Mouse (Mus musculus) urinary bladder, postnatal 36 days (tissue): Measurements from ENCODE around the gene Tgm1.

Source experiments
- DNase-seq, 2 experiments: peaks; one replicate each; pipeline ENCODE4 v3.0.0; 2022; ENCODE audit warnings: low spot score in 2 of 2, mixed read lengths in 1 of 2

Tgm1 gene

GRCm38 (mm10) chr14:55713729-55714122 lies at the start of gene Tgm1:
TSS of gene Tgm1 (minus strand) at chr14:55713926.
- DNase-seq, result peak; percentile 18 to 34

DNA sequence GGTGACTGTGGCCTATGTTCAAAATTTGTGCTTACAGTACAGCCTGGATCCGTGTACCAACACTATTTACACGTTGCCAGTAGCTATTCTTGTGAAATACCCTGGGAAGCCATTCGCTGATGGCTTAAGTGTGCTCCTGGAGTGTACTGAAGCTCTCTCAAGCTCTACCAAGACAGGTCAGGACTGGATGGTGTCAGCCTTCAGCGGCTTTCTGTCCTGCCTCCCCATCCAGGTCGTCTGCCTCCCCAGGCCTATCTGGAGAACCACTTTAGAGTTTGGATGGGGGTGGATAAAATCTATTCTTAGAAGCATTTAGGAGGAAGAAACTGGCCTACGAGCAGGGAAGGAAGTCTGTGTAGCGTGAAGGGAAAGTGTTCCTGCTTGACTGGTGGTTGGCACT lies 49.4 kb upstream of the Tgm1 start:
- no peak for DNase-seq

GRCm38 (mm10) chr14:55762001-55762821 lies 48.5 kb upstream of the Tgm1 start:
- no peak for DNase-seq

- DNase-seq, result no peak
Measured at GRCm38 (mm10) chr14:55761163-55761562, 47.4 kb upstream of the Tgm1 start, which contains the start of gene Ltb4r2. TSS of gene Ltb4r2 (plus strand) at chr14:55761428.

DNA sequence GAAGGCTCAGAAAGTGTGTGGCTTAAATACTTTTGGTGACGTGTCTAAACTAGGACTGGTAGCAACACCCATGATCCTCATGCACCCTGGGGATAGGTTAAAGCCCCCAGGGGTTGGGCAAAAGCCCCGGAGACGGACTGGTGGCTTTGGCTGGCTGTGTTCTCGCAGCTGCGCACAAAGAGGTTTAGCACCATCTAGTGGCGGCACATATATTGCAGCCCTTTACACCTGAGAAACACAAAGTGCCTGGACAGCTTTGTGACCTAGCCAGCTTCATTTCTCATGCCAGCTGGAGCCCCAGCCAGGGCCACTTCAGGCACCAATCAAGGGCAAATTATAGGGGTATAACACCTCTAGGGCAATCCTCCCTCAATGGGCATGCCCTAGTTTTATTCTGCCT lies 46.4 kb upstream of the Tgm1 start:
- peak; percentile 79 to 82 for DNase-seq

DNA sequence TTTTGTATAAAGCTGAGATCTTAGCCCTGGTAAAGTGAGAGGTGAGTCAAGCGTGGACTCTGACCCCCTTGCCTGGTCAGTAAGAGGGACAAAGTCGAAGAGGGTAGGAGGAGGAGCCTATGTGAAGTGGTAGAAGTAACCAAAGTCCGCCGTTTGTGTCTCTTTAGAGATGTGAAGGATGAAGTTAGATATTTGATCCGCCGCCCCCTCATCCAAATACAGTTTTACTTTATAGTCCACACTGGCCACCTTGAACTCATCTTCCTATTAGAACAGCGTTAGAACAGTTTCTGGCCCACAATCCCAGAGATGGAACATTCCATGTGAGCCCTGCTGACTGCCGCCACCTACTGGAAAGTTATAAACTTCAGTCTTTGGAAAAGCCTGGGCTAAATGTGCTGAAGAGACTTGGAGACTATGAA lies 44.6 kb upstream of the Tgm1 start, which contains the start of gene Cideb:
TSS of gene Cideb (minus strand) at position 96 of the 422 bp plus-strand sequence.
- no peak for DNase-seq

DNA sequence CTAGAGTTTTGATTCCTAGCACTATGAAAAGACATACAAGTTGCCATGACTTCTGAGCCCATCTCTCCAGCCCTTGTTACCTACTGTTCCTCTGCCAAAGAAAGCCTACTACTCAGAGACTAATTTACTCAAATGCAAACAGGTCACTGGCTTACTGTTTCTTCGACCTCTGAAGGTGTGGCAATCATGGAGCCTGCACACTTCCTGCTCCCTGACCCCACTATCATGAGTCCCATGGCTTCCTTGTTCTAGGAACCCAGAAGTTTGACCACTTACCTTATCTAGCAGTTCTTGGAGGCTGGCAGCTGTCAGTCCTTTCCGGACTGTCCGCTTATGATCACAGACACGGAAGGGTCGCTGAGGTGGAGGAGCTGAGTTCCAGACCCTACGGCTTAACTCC lies 43.8 kb upstream of the Tgm1 start:
- no peak for DNase-seq

GRCm38 (mm10) chr14:55747051-55747847 lies 33.5 kb upstream of the Tgm1 start:
- DNase-seq, result no peak

DNA sequence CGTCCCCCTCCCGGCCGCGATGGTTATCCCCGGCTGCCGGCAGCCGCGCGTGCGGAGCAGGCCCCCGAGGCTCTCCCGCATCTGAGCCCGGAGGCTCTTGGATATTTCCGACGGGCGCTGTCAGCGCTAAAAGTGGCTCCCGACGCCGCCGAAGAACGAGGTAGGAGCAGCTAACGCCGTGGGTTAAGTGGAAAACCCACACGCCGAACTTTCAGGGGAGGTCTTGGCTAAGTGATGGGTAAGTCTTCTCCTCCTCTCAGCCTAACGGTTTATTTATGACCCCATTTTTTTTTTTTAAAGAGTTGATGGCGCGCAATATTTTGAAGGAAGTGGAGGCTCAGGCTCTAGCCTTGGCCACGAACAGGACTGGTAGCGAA lies 32.1 kb upstream of the Tgm1 start:
- DNase-seq, result no peak

- DNase-seq, result peak; percentile 83 to 89
Measured at GRCm38 (mm10) chr14:55745180-55745860, 31.6 kb upstream of the Tgm1 start, which contains the start of the genes Dhrs1 and Nop9. TSS of gene Dhrs1 (minus strand) at chr14:55745690. TSS of gene Nop9 (plus strand) at chr14:55745693.

- peak; percentile 84 to 88 for DNase-seq
Measured at GRCm38 (mm10) chr14:55743711-55744110, 30.0 kb upstream of the Tgm1 start.

- DNase-seq, result no peak
Measured at GRCm38 (mm10) chr14:55737086-55737687, 23.5 kb upstream of the Tgm1 start.

GRCm38 (mm10) chr14:55735758-55736157 lies 22.0 kb upstream of the Tgm1 start:
- no peak for DNase-seq

- DNase-seq, result no peak
Measured at GRCm38 (mm10) chr14:55735334-55735733, 21.6 kb upstream of the Tgm1 start.

DNA sequence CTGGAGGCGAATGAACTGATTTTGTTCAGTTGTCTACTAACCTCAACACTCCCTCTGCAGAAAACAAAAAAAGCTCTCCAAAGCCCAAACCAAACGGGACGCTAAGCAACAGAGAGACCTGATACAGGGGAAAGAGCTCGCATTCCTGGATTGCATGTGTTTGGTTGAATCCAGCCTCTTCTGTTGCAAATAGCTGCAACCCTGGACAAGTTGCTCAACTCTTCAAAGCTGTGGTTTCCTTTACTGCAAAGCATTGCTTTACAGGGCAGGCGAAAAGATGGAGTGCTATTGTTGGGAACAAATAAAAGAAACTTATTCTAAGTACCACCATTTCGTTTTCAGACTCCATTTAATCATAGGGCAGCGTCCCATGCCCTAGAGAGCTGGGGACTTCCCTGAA lies 21.1 kb upstream of the Tgm1 start:
- DNase-seq, result no peak

DNA sequence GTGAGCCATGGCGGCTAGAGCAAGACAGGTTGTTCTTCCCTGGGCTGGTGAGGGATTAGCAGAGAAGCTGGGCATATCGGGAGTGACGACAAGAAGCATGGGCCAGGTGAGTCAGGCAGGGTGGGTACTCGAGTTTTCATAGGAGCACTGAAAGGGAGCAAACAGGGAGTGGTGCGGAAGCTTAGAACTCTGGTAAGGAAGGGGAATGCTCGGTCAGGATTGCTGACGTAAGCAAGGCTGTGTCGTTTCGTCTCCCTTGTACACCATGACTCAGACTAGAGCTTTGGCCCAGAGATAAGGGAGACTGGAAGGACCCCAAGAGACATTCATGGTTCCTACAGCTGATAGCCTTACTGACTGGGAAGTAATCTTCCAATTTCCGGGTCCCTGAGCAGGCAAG lies 20.2 kb upstream of the Tgm1 start:
- DNase-seq, result no peak

DNA sequence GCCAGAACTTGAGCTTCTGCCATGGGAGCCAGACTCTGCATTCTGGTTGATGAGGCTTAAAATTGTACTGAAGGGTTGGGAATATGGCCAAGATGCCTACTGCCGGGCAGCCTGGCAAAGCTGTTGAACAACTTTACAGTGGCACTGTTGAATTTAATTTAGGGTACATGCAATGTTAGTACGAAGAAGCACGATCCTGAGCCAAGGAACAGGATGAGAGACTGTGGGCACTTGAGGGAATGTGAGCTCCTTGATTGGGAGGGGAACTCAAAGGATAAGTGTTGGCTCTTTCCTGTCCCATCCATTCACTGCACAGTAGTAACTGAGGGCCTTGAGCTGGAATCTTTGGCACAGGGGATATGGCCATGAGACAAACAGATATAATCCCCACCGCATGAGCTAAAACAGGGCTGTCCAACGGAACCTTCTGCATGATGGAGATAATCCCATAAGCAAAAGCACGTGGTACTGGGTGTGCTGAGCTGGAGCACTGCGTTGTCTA lies 16.9 kb upstream of the Tgm1 start:
- DNase-seq, result no peak

GRCm38 (mm10) chr14:55730116-55730515 lies 16.4 kb upstream of the Tgm1 start:
- DNase-seq, result no peak

DNA sequence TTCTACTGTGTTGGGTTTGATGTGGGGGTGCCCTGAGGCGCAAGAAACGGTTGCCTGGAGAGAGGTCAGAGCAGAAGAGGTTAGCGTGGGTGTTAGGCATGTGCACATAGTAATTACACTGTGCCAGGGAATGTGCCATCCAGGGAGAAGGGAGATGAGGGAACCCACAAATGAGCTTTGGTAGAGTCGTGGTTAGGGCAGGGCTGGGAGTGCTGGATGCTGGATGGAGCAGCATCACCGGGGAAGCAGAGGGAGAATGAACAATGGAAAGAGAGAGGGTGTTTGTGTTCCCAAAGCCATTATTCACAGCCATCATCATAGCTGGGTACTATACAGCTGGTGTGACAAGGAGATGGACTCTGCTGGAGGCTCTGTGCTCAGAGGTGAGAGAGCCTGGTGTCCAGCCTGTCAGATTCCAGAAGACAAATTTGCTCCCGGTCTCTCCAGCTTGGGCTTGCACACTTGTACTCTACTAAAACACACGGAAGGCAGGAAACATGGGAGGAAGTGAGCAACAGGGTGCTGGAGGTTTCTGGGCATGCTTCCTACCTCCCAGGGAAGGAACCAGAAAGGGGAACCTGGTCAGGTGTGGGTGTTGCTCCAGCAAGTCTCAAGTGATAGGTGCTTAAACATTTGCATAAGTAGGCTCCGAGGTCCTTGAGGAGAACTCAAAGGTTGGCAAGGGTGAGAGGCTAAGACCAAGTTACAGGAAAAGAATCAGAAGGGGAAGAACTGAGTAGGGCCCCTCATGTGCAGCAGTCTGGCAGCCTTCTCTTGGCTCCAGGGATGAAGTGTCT lies 14.4 kb upstream of the Tgm1 start:
- no peak for DNase-seq

- DNase-seq, result no peak
Measured at GRCm38 (mm10) chr14:55726261-55726660, 12.5 kb upstream of the Tgm1 start.
